9 mouse cellular contexts compared by ENCODE assay signal in the genomic region with DNA sequence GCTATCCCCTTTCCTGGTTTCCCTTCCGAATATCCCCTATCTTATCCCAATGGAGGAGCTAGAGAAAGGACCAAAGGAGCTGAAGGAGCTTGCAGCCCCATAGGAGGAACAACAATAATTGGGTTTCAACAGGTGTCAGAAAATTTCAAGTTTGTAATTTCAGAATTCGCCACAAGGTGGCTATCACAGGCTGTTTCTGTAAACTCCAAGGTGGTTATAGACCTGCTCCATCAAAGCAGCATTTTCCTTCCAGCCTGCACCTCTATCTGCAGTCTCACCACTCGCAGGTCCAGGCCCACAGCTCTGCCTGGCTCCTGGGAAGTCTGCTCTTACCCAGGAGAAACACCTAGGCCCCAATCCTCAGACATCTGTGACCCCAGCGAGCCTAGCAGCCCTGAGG. TPM values are rescaled to one million over a fixed set of nuclear protein-coding genes. Genes with fewer than 3 reads are reported as not detected.
DNase-seq lines count a peak whose midpoint lies in the region; ATAC-seq and TF ChIP-seq lines count a peak whose summit lies in the region.
"Had no signal": no experiment of that assay in that cellular context is flagged by ENCODE, and none has a peak within 500 bp of the region (broad histone marks: within the 10 kb centered on the region; RNA-seq: fewer than 3 reads in every experiment).

No protein-coding gene starts in this region.

- peak; percentile 87 for TF ChIP-seq CTCF in layer of hippocampus, adult 2 months (conservative IDR thresholded peaks at IDR 0.05)

- ATAC-seq in heart, embryonic 11.5 days (replicated peaks; ENCODE audit: insufficient number of reproducible peaks, low FRiP score, low TSS enrichment) = no peak; the same call in 1 of the 2 replicates
- ATAC-seq in CD4-positive, CD25-positive, alpha-beta regulatory T cell, adult 4 months = peak; percentile 81

- H3K36me3 ChIP-seq in heart, embryonic 11.5 days (ENCODE audit: control insufficient read depth, insufficient read depth, low read length) = no peaks in the 10 kb centered on the region

- no peak overlapping the region for H3K4me3 ChIP-seq in heart, embryonic 11.5 days (ENCODE audit: low read depth, low read length)
- no peak overlapping the region for H3K4me3 ChIP-seq in layer of hippocampus, adult 2 months

- H3K27me3 ChIP-seq in heart, embryonic 11.5 days (ENCODE audit: control insufficient read depth, insufficient read depth, low read length) = no peaks in the 10 kb centered on the region

- peak; percentile 80 for DNase-seq in heart, adult 11 months
- DNase-seq in cerebellum, adult 11 months = peak; percentile 32
- peak; percentile 2 for DNase-seq in gonadal fat pad, adult 2 months (ENCODE audit: low read depth)
- DNase-seq in layer of hippocampus, adult 2 months (ENCODE audit: low spot score in 2 of 2) = peak; percentile 36 to 78
- DNase-seq in lung, postnatal 36 days = peak; percentile 81
- peak; percentile 16 to 61 for DNase-seq in spleen, postnatal 4 days (ENCODE audit: low spot score in 2 of 2)

- H3K9me3 ChIP-seq in heart, embryonic 11.5 days (replicated peaks; ENCODE audit: control insufficient read depth, low read length) = no peaks in the 10 kb centered on the region

- 5% methylated on average over 4 of the region's 4 CpGs for WGBS in heart, embryonic 11.5 days (ENCODE audit: insufficient replicate concordance)

- H3K4me2 ChIP-seq in heart, embryonic 11.5 days = no peak overlapping the region

- no peak overlapping the region for H3K9ac ChIP-seq in heart, embryonic 11.5 days (ENCODE audit: low read depth, low read length)

- H3K4me1 ChIP-seq in heart, embryonic 11.5 days (ENCODE audit: control insufficient read depth, insufficient read depth, low read length) = no peaks in the 10 kb centered on the region

- H3K27ac ChIP-seq in heart, embryonic 11.5 days (ENCODE audit: low read depth, low read length) = no peak overlapping the region
- H3K27ac ChIP-seq in layer of hippocampus, adult 2 months = no peak overlapping the region

RNA-seq across cellular contexts. Expression of gene Vmn1r236, which starts 10.6 kb away (rescaled TPM):
- not detected in 2 replicates for polyA plus RNA-seq in heart, embryonic 11.5 days (2014; fragmentation: Nextera tagmentation; extraction: Ambion mirVana)
- polyA plus RNA-seq in CD4-positive, CD25-positive, alpha-beta regulatory T cell, adult 4 months (2017; shearing (Covaris generic)) = not detected
- polyA plus RNA-seq in gonadal fat pad, adult 2 months (2012; rRNA removed) = not detected in 2 replicates
- total RNA-seq in layer of hippocampus, adult 2 months (2021) = not detected
- total RNA-seq: adrenal gland, postnatal 36 days had no signal

RNA-seq across cellular contexts. Expression of gene Vmn1r235, which starts 15.9 kb away (rescaled TPM):
- polyA plus RNA-seq in heart, embryonic 11.5 days (2014; fragmentation: Nextera tagmentation; extraction: Ambion mirVana) = not detected in 2 replicates
- polyA plus RNA-seq in CD4-positive, CD25-positive, alpha-beta regulatory T cell, adult 4 months (2017; shearing (Covaris generic)) = under 1 TPM in 1 of 2 experiments, not detected in 1; 0.30 TPM
- polyA plus RNA-seq in gonadal fat pad, adult 2 months (2012; rRNA removed) = not detected in 2 replicates
- not detected for total RNA-seq in layer of hippocampus, adult 2 months (2021)
- total RNA-seq: adrenal gland, postnatal 36 days had no signal

RNA-seq across cellular contexts. Expression of gene Vmn1r237, which starts 39.6 kb away (rescaled TPM):
- not detected in 2 replicates for polyA plus RNA-seq in heart, embryonic 11.5 days (2014; fragmentation: Nextera tagmentation; extraction: Ambion mirVana)
- not detected for polyA plus RNA-seq in CD4-positive, CD25-positive, alpha-beta regulatory T cell, adult 4 months (2017; shearing (Covaris generic))
- not detected in 2 replicates for polyA plus RNA-seq in gonadal fat pad, adult 2 months (2012; rRNA removed)
- total RNA-seq in layer of hippocampus, adult 2 months (2021) = not detected
- total RNA-seq: adrenal gland, postnatal 36 days had no signal

RNA-seq across cellular contexts. Expression of gene Vmn1r234, which starts 46.2 kb away (rescaled TPM):
- polyA plus RNA-seq in heart, embryonic 11.5 days (2014; fragmentation: Nextera tagmentation; extraction: Ambion mirVana) = not detected in 2 replicates
- polyA plus RNA-seq in CD4-positive, CD25-positive, alpha-beta regulatory T cell, adult 4 months (2017; shearing (Covaris generic)) = not detected
- polyA plus RNA-seq in gonadal fat pad, adult 2 months (2012; rRNA removed) = not detected in 2 replicates
- not detected for total RNA-seq in layer of hippocampus, adult 2 months (2021)
- total RNA-seq: adrenal gland, postnatal 36 days had no signal

Comparison
In these comparisons a context has a peak if more than half of its experiments do, and no peak if none do; other contexts are left out.
1. DNase-seq: peak in every context shown above with its lines; median percentile 81 in lung, postnatal 36 days; 80 in heart, adult 11 months; 57 in layer of hippocampus, adult 2 months; 38 in spleen, postnatal 4 days; 32 in cerebellum, adult 11 months; 2 in gonadal fat pad, adult 2 months.